Mouse (Mus musculus): Measurements from ENCODE around the gene Nus1.

Nus1 gene

GRCm38 (mm10) chr10:52417299-52417997, at the start of gene Nus1:
Nus1 (plus strand) TSS chr10:52417547.
- peak; percentile 95 to 97 for DNase-seq (ENCODE audit: low spot score in 2 of 2)

- DNase-seq (ENCODE audit: low spot score in 2 of 2): no peak
Observed at GRCm38 (mm10) chr10:52368376-52368775, 49.0 kb upstream of the Nus1 start.

GRCm38 (mm10) chr10:52373834-52374233, 43.5 kb upstream of the Nus1 start:
- no peak for DNase-seq (ENCODE audit: low spot score in 2 of 2)

GRCm38 (mm10) chr10:52374651-52375050, 42.7 kb upstream of the Nus1 start:
- no peak for DNase-seq (ENCODE audit: low spot score in 2 of 2)

GRCm38 (mm10) chr10:52376422-52376821, 40.9 kb upstream of the Nus1 start:
- DNase-seq (ENCODE audit: low spot score in 2 of 2): no peak

GRCm38 (mm10) chr10:52377813-52378212, 39.5 kb upstream of the Nus1 start:
- DNase-seq (ENCODE audit: low spot score in 2 of 2): no peak

GRCm38 (mm10) chr10:52381321-52381801, 36.0 kb upstream of the Nus1 start:
- DNase-seq (ENCODE audit: low spot score in 2 of 2): peak in 1 of 2 experiments; percentile 27

GRCm38 (mm10) chr10:52381845-52382591, 35.3 kb upstream of the Nus1 start, which contains the start of gene Gopc:
Gopc (minus strand) TSS chr10:52382124.
- DNase-seq (ENCODE audit: low spot score in 2 of 2): peak; percentile 97 to 98

- DNase-seq (ENCODE audit: low spot score in 2 of 2): no peak
Observed at GRCm38 (mm10) chr10:52383022-52383421, 34.3 kb upstream of the Nus1 start.

- DNase-seq (ENCODE audit: low spot score in 2 of 2): no peak
Observed at GRCm38 (mm10) chr10:52383522-52383921, 33.8 kb upstream of the Nus1 start.

GRCm38 (mm10) chr10:52384823-52385610, 32.3 kb upstream of the Nus1 start:
- peak in 1 of 2 experiments; percentile 42 for DNase-seq (ENCODE audit: low spot score in 2 of 2)

- DNase-seq (ENCODE audit: low spot score in 2 of 2): no peak
Observed at GRCm38 (mm10) chr10:52387192-52387591, 30.2 kb upstream of the Nus1 start.

GRCm38 (mm10) chr10:52388922-52389430, 28.4 kb upstream of the Nus1 start, which contains the start of gene Nepn:
Nepn (plus strand) TSS chr10:52388972.
- DNase-seq (ENCODE audit: low spot score in 2 of 2): no peak

GRCm38 (mm10) chr10:52389438-52389837, 27.9 kb upstream of the Nus1 start:
- no peak for DNase-seq (ENCODE audit: low spot score in 2 of 2)

- no peak for DNase-seq (ENCODE audit: low spot score in 2 of 2)
Observed at GRCm38 (mm10) chr10:52391208-52391607, 26.1 kb upstream of the Nus1 start.

GRCm38 (mm10) chr10:52396647-52397046, 20.7 kb upstream of the Nus1 start:
- no peak for DNase-seq (ENCODE audit: low spot score in 2 of 2)

GRCm38 (mm10) chr10:52398715-52399114, 18.6 kb upstream of the Nus1 start:
- no peak for DNase-seq (ENCODE audit: low spot score in 2 of 2)

- no peak for DNase-seq (ENCODE audit: low spot score in 2 of 2)
Observed at GRCm38 (mm10) chr10:52399722-52400121, 17.6 kb upstream of the Nus1 start.

- DNase-seq (ENCODE audit: low spot score in 2 of 2): no peak
Observed at GRCm38 (mm10) chr10:52405160-52405559, 12.2 kb upstream of the Nus1 start.

GRCm38 (mm10) chr10:52407526-52407925, 9.8 kb upstream of the Nus1 start:
- DNase-seq (ENCODE audit: low spot score in 2 of 2): no peak

- DNase-seq (ENCODE audit: low spot score in 2 of 2): no peak
Observed at GRCm38 (mm10) chr10:52415020-52415419, 2.3 kb upstream of the Nus1 start.

GRCm38 (mm10) chr10:52416458-52416857, 889 bp upstream of the Nus1 start:
- DNase-seq (ENCODE audit: low spot score in 2 of 2): no peak

Measured in frontal cortex, postnatal 10 days (tissue).